Mouse (Mus musculus): ENCODE data around the gene Ace. TPM values are rescaled to one million over a fixed set of nuclear protein-coding genes. Genes with fewer than 3 reads are reported as not detected.

The Ace gene
- polyA plus RNA-seq (2015; fragmentation: Illumina TruSeq; extraction: RNeasy Lipid Tissue Mini Kit (QIAGEN cat#74804); ENCODE audit: insufficient read depth, low replicate concordance), result 8.4 TPM

DNA sequence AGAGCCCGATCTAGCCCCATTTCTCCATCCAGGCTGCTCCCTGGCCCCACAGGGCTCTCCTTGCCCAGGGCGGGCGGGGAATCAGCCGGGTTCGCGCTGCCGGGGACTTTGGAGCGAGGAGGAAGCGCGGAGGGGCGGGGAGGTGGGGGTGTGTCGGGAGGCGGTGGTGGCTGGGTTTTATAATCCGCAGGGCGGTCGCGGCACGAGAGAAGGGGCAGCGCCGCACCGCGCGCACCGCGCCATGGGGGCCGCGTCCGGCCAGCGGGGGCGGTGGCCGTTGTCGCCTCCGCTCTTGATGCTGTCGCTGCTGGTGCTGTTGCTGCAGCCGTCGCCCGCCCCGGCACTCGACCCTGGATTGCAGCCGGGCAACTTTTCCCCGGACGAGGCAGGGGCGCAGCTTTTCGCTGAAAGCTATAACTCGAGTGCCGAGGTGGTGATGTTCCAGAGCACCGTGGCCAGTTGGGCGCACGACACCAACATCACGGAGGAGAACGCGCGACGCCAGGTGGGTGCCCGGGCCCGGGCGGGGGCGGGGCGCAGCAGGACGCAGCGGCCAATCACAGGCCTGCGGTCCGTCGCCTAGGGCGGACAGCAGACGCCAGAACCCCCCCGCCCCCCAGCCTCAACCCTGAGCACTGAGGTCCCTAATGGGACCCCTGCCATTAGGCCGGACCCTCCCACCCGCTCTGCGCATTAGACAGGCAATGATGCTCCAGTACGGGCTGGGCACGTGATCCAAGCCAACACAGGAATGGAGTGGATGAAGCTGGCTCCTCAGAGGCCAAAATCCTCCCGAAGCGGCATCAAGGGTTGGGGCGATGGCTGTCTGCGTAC is at the start of gene Ace:
Ace (plus strand) TSS at position 205 of the 834 bp plus-strand sequence.

DNA sequence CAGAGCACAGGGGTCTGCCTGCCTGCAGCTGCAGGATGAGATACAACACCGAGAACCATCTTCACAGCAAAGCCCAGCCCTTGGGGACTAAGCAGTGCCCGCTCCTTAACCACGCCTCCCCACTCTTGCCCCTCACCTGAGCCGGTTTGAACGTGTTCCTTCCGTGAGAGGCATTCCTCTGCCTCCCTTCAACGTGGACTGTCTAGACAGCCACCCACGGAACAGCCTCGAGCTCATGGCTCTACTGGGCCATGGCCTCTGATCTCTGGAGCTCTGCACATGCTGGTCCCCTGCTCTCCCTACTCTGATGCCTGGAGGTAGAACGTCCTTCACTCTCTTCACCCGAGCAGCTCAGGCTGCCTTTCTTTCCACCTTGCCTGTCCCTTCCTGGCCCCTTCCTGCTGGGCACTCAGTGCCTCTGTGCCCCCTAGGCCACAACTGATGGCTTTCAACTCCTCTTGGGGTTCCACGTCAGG is 14.8 kb upstream of the Ace start, which contains the start of gene Cyb561:
Cyb561 (minus strand) TSS at position 426 of the 476 bp plus-strand sequence.

DNA sequence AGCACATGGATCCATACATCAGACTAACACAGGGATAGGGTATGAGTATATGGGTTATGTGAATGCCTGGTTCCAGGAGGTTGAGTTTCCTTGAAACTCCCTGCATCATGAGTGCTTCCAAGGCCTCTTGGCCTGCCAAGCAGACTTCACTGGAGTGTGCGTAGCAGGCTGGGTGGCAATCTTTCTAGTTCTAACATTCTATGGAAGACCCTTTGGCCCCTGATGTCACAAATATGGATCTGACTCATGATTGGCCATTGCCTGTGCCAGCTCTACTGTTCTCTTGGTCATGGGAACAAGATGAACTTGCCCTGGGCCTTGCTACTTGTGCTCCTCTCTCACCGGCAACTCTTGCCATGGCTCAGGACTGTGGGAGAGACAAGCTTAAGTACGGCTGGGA is 26.6 kb downstream of the Ace start, which contains the start of gene Ace3:
Ace3 (plus strand) TSS at position 301 of the 400 bp plus-strand sequence.

DNA sequence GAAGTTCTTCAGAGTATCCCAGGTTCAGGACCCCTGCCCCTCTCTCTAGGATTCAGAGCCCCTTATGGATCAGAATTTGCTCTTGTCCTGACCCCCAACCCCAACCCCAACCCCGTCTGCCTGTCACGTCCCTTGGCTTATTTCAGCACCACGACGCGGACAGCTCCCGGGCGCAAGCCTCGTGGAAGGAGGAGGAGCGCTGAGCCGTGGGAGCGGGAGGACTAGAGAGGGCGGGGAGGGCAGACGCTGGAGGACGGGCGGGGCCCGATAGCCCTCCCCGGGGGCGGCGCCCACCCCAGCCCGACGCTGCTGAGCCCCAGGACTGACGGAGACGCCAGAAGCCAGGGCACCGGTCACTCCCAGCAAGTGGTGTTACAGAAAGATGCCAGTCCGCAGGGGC is 40.1 kb downstream of the Ace start, which contains the start of gene Kcnh6:
Kcnh6 (plus strand) TSS at position 304 of the 400 bp plus-strand sequence.

DNA sequence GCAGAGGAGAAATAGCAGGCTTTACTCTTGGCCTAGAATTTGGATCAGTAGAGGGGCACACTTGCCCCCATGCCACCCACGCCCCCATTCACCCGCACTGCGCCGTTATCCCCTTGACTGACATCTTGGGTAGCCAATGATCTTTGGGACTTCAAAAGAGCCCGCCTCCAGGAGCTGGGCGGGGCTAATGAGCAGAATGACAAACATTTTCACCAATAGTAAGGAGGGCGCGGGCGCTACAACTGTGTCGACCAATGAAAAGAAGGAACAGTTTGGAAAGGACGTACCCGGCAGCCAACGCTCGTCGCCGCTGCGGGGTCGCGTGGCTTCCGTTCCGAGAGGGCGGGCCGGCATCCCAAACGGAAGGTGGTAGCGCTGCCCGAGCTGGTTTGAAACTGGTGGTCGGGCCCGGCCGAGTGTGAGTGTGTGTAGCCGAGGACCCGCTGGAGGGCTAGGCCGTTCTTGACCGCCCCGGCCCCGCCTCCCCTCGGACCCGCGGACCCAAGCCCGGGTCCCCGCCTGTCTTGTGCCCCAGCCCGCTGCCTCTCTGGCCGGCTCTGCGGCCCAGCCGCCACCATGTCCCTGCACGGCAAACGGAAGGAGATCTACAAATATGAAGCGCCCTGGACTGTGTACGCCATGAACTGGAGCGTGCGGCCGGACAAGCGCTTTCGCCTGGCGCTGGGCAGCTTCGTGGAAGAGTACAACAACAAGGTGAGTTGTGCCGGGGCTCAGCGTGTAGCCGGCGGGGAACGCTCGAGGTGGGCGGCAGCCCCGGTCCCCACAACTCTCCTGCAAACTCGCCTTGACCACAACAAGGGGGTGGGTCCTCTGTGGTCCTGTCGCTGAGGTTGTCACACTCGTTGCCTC is 69.0 kb downstream of the Ace start, which contains the start of gene Dcaf7:
Dcaf7 (plus strand) TSS at position 325 of the 870 bp plus-strand sequence.

Other genes with a start within 250 kb of the Ace start
- 2.0 TPM for gene Cyb561, start 14.6 kb upstream of the Ace start, polyA plus RNA-seq (2015; fragmentation: Illumina TruSeq; extraction: RNeasy Lipid Tissue Mini Kit (QIAGEN cat#74804); ENCODE audit: insufficient read depth, low replicate concordance)
- not detected for gene Ace3, start 26.7 kb downstream of the Ace start, polyA plus RNA-seq (2015; fragmentation: Illumina TruSeq; extraction: RNeasy Lipid Tissue Mini Kit (QIAGEN cat#74804); ENCODE audit: insufficient read depth, low replicate concordance)
- not detected for gene Kcnh6, start 40.2 kb downstream of the Ace start, polyA plus RNA-seq (2015; fragmentation: Illumina TruSeq; extraction: RNeasy Lipid Tissue Mini Kit (QIAGEN cat#74804); ENCODE audit: insufficient read depth, low replicate concordance)
- 67.7 TPM for gene Dcaf7, start 68.9 kb downstream of the Ace start, polyA plus RNA-seq (2015; fragmentation: Illumina TruSeq; extraction: RNeasy Lipid Tissue Mini Kit (QIAGEN cat#74804); ENCODE audit: insufficient read depth, low replicate concordance)
- gene Taco1, start 98.1 kb downstream of the Ace start, polyA plus RNA-seq (2015; fragmentation: Illumina TruSeq; extraction: RNeasy Lipid Tissue Mini Kit (QIAGEN cat#74804); ENCODE audit: insufficient read depth, low replicate concordance), result 15.3 TPM
- gene Map3k3, start 116.7 kb downstream of the Ace start, polyA plus RNA-seq (2015; fragmentation: Illumina TruSeq; extraction: RNeasy Lipid Tissue Mini Kit (QIAGEN cat#74804); ENCODE audit: insufficient read depth, low replicate concordance), result 60.8 TPM
- gene Gm10840, start 192.9 kb downstream of the Ace start, polyA plus RNA-seq (2015; fragmentation: Illumina TruSeq; extraction: RNeasy Lipid Tissue Mini Kit (QIAGEN cat#74804); ENCODE audit: insufficient read depth, low replicate concordance), result not detected
- 322 TPM for gene Limd2, start 192.9 kb downstream of the Ace start, polyA plus RNA-seq (2015; fragmentation: Illumina TruSeq; extraction: RNeasy Lipid Tissue Mini Kit (QIAGEN cat#74804); ENCODE audit: insufficient read depth, low replicate concordance)
- gene Strada, start 234.2 kb downstream of the Ace start, polyA plus RNA-seq (2015; fragmentation: Illumina TruSeq; extraction: RNeasy Lipid Tissue Mini Kit (QIAGEN cat#74804); ENCODE audit: insufficient read depth, low replicate concordance), result 35.5 TPM
- 113 TPM for gene Ccdc47, start 248.4 kb downstream of the Ace start, polyA plus RNA-seq (2015; fragmentation: Illumina TruSeq; extraction: RNeasy Lipid Tissue Mini Kit (QIAGEN cat#74804); ENCODE audit: insufficient read depth, low replicate concordance)
- gene Ddx42, start 249.0 kb downstream of the Ace start, polyA plus RNA-seq (2015; fragmentation: Illumina TruSeq; extraction: RNeasy Lipid Tissue Mini Kit (QIAGEN cat#74804); ENCODE audit: insufficient read depth, low replicate concordance), result 89.4 TPM